Mouse (Mus musculus) forebrain, embryonic 13.5 days (tissue): ENCODE data around the gene Commd4. TPM values are rescaled to one million over a fixed set of nuclear protein-coding genes. Genes with fewer than 3 reads are reported as not detected.
A peak's percentile ranks its signal among the peaks of the same experiment; 100 is the strongest.

ENCODE experiments used
- ATAC-seq: fragments of 200-750 bp; cut with Nextera tagmentation; 2 replicates; pipeline ENCODE4 v1.8.0; 2017
- H3K27ac ChIP-seq: fragments of 300-500 bp; sonication (generic); 2 replicates; pipeline ENCODE4 v1.5.1; 2015; ENCODE audit warnings: inconsistent platforms, mild to moderate bottlenecking, moderate library complexity
- H3K27me3 ChIP-seq: fragments of 300-500 bp; sonication (generic); 2 replicates; pipeline ENCODE4 v1.6.1; 2015; ENCODE audit warnings: mild to moderate bottlenecking, inconsistent platforms
- H3K36me3 ChIP-seq: fragments of 300-500 bp; sonication (generic); 2 replicates; pipeline ENCODE4 v1.6.1; 2015; ENCODE audit warnings: mild to moderate bottlenecking, inconsistent platforms; ENCODE audit not compliant: poor library complexity, severe bottlenecking
- H3K4me1 ChIP-seq: fragments of 300-500 bp; sonication (generic); 2 replicates; pipeline ENCODE4 v1.6.1; 2015; ENCODE audit warnings: inconsistent platforms
- H3K4me2 ChIP-seq: fragments of 300-500 bp; sonication (generic); 2 replicates; pipeline ENCODE4 v1.6.1; 2015; ENCODE audit warnings: inconsistent platforms, mild to moderate bottlenecking, moderate library complexity
- H3K4me3 ChIP-seq: fragments of 300-500 bp; sonication (generic); 2 replicates; pipeline ENCODE4 v1.5.1; 2015; ENCODE audit warnings: mild to moderate bottlenecking, inconsistent platforms
- H3K9ac ChIP-seq: fragments of 300-500 bp; sonication (generic); 2 replicates; pipeline ENCODE4 v1.6.1; 2015; ENCODE audit warnings: mild to moderate bottlenecking, inconsistent platforms
- H3K9me3 ChIP-seq: fragments of 300-500 bp; sonication (generic); replicated peaks from 2 replicates; pipeline ENCODE4 v1.6.1; 2016; ENCODE audit warnings: inconsistent platforms
- WGBS: fragments of 180-500 bp; shearing (Covaris S2); methylation state at CpG from one replicate; pipeline ENCODE4 v1.1.7; 2015; 5-methylcytosine and 5-hydroxymethylcytosine counted together
- polyA plus RNA-seq: library from polyadenylated mRNA; unstranded; fragments of >200 nt; fragmentation: Nextera tagmentation; extraction: Ambion mirVana; gene quantifications from 2 replicates; pipeline ENCODE4 v1.2.1, GENCODE M21; 2015

The Commd4 gene
- polyA plus RNA-seq, 1 experiment from 2014 or later = 155 TPM

DNA sequence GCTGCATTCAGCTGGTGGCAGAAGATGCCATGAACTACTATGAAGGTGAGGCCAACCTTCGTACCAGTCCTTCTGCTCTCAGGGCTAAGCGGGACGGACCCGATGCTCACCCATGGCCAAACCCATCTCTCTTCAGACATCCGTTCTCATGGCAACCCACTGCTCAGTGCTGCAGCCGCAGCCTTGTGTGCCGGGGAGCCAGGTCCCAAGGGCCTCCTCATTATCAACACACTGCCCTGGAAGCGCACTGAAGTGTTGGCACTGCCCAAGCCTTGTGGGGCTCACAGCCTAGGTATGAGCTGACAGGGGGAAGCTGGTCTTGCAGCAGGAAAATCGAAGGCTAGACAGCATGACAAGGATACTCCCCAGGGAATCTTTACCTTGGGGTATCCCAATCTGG is 19.0 kb downstream of the Commd4 start:
- Histone ChIP-seq H3K9ac (no peak overlapping the region), H3K4me3 (no peak overlapping the region), H3K9me3 (no peaks in the 10 kb centered on the region), H3K4me1 (no peaks in the 10 kb centered on the region), H3K27me3 (no peaks in the 10 kb centered on the region), H3K27ac (no peak overlapping the region), H3K4me2 (no peak overlapping the region), H3K36me3 (peaks cover 87% of the 10 kb centered on the region)
- no peak for ATAC-seq
- 91% methylated on average over 9 of the region's 9 CpGs for WGBS

DNA sequence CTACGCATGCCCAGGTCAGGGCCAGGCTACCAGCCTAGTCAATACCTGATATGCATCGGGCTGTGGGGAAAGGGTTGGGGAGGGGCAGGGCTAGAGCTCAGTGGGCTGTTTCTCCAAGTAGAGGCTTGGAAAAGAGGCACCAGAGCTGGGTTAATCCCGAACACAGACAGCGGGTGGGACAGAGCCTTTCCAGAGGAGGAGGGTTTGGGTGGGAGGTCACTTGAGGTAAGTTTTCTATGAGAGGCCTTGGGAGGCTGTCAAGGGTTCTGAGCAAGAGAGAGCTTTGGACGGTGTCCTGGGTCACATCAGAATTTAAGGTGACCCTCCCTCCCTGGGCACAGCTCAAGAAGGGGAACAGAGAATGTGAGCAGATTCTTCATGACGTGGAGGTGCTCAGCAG is 19.6 kb downstream of the Commd4 start:
- Histone ChIP-seq H3K4me2 (no peak overlapping the region), H3K27ac (no peak overlapping the region), H3K36me3 (peaks cover 85% of the 10 kb centered on the region), H3K4me1 (no peaks in the 10 kb centered on the region), H3K9ac (no peak overlapping the region), H3K4me3 (no peak overlapping the region), H3K27me3 (no peaks in the 10 kb centered on the region), H3K9me3 (no peaks in the 10 kb centered on the region)
- WGBS = 88% methylated on average over 6 of the region's 6 CpGs
- no peak for ATAC-seq

DNA sequence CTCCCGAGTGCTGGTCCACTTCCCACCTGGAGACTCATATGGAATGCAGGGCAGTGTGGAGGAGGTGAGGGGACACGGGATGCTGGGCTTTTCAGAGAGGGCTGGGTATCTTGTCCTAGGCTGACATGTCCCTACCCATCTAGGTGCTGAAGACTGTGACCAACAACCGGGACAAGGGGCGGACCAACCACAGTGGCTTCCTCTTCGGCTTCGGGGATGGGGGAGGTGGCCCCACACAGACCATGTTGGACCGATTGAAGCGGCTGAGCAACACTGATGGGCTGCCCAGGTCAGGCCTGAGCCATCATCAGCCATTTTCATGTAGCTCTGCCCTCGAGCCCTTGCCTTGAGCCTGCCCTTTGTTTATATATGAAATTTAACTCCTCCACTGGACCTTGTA is 20.4 kb downstream of the Commd4 start:
- no peak for ATAC-seq
- Histone ChIP-seq H3K27me3 (no peaks in the 10 kb centered on the region), H3K27ac (no peak overlapping the region), H3K4me2 (no peak overlapping the region), H3K9me3 (no peaks in the 10 kb centered on the region), H3K9ac (no peak overlapping the region), H3K4me1 (no peaks in the 10 kb centered on the region), H3K4me3 (no peak overlapping the region), H3K36me3 (peaks cover 85% of the 10 kb centered on the region)
- 91% methylated on average over 9 of the region's 9 CpGs for WGBS

DNA sequence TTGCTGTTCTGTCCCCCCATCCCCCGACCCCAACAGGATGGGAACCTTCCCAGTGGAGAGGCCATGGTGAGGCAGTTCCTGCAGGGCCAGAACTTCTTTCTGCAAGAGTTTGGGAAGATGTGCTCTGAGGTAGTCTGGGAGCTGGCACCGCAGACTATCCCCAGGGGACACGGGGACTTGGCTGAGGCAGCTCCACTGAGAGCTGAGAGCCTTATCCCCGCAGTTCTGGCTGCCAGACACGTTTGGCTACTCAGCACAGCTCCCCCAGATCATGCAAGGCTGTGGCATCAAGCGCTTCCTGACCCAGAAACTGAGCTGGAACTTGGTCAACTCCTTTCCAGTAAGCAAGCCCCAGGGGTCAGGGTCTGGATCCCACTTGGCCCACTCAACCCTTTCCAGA is 20.9 kb downstream of the Commd4 start:
- H3K4me2 ChIP-seq = no peak overlapping the region
- H3K36me3 ChIP-seq = peaks cover 82% of the 10 kb centered on the region
- ATAC-seq = no peak
- no peak overlapping the region for H3K4me3 ChIP-seq
- no peak overlapping the region for H3K27ac ChIP-seq
- no peak overlapping the region for H3K9ac ChIP-seq
- no peaks in the 10 kb centered on the region for H3K4me1 ChIP-seq
- no peaks in the 10 kb centered on the region for H3K27me3 ChIP-seq
- WGBS = 92% methylated on average over 6 of the region's 6 CpGs
- H3K9me3 ChIP-seq = no peaks in the 10 kb centered on the region

DNA sequence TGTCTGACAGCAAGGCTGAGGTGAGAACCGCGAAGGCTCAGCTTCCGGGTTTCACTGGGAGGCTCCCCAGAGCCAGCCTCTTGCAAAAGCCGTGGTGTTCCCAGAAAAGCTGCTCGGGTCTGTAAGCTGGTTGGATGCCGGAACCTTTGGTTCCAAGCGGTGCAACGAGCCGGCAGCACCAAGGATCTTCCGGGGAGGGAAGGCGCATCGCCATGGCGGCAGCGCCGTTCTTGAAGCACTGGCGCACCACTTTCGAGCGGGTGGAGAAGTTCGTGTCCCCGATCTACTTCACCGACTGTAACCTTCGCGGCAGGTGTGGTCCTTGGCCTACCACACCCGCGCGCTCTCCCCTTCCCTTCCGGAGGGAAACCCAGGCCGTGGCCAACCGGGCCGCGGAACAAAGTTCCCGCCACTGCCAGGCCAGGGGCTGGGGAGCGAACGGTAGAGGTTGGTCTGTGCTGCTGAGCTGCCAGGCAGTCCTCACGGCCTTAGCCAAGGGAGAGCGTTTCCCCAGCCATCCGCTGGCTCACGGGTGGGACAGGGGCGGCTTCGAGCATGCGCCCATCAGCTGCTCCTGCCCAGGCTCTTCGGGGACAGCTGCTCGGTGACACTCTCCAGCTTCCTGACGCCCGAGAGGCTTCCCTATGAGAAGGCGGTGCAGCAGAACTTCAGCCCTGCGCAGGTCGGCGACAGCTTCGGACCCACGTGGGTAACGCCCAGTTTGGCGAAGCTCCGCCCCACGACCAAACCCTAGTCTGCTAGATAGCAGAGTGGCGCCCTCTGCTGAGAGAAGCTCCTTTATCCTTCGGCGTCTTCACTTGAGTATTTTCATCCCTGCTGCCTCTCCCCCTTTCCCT is 27.3 kb downstream of the Commd4 start, which contains the start of gene Man2c1:
TSS of gene Man2c1 (plus strand) at position 114 of the 857 bp plus-strand sequence.
- Histone ChIP-seq H3K27me3 (no peaks in the 10 kb centered on the region), H3K27ac (peak within 1 kb of the TSS; percentile 94), H3K4me3 (peak within 1 kb of the TSS; percentile 74), H3K9me3 (no peaks in the 10 kb centered on the region), H3K36me3 (peaks cover 50% of the 10 kb centered on the region), H3K9ac (peak within 1 kb of the TSS; percentile 73), H3K4me1 (peaks cover 16% of the 10 kb centered on the region), H3K4me2 (peak within 1 kb of the TSS; percentile 91)
- under 1% methylated on average over 58 of the region's 58 CpGs for WGBS
- peak; percentile 93 for ATAC-seq

DNA sequence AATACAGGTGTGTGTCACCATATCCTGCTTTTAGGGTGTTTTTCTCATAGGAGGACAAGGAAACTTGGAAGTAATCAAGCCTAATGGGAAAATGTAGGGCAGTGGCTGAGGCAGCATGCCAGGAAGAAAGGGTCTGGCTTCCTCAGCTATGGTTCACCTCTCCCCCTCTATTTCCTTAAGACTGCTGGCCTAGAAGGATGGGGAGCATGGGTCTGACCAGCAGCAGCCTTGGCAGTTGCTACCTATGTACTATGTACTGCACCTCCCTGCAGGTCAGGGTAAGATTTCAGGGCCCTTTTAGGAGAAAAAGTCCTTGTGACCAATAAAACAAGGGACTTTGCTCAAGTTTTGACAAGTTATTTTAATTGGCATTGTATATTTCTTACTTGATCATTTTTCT is 28.5 kb downstream of the Commd4 start:
- H3K9me3 ChIP-seq = no peaks in the 10 kb centered on the region
- no peaks in the 10 kb centered on the region for H3K27me3 ChIP-seq
- ATAC-seq = no peak
- H3K4me3 ChIP-seq = peak overlapping the region; percentile 74; the same call in 1 of the 2 replicates
- peaks cover 48% of the 10 kb centered on the region for H3K36me3 ChIP-seq
- H3K27ac ChIP-seq = no peak overlapping the region
- H3K4me2 ChIP-seq = peak overlapping the region; percentile 91
- peaks cover 16% of the 10 kb centered on the region for H3K4me1 ChIP-seq
- H3K9ac ChIP-seq = peak overlapping the region; percentile 73; the same call in 1 of the 2 replicates

DNA sequence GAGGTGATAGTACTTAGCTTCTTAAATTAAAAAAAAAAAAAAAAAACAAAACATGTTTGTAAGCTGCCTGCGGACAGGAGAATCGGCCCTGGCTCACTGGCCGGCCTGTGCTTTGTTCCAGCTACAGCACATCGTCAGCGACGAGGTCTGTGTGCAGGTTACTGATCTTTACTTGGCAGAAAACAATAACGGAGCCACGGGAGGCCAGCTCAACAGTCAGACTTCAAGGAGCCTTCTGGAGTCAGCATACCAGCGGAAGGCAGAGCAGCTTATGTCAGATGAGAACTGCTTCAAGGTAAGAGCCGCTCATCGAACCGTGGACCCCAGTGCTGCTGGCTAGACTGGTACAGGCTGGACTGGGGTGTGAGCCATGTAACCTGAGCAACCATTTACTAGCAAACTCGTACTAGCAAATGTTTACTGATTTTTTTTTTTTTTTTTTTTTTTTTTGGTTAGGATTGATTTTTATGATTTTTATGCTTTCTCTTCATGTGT is 40.8 kb downstream of the Commd4 start:
- Histone ChIP-seq H3K4me1 (no peaks in the 10 kb centered on the region), H3K9me3 (no peaks in the 10 kb centered on the region), H3K36me3 (peaks cover 92% of the 10 kb centered on the region), H3K4me3 (no peak overlapping the region), H3K27me3 (no peaks in the 10 kb centered on the region), H3K27ac (no peak overlapping the region), H3K4me2 (no peak overlapping the region), H3K9ac (no peak overlapping the region)
- ATAC-seq = no peak
- WGBS = 86% methylated on average over 13 of the region's 13 CpGs

Other genes starting within 250 kb of the Commd4 start
- gene Snx33, start 230.0 kb downstream of the Commd4 start, polyA plus RNA-seq = 2.6 TPM in 2 replicates
- gene Imp3, start 220.9 kb downstream of the Commd4 start, polyA plus RNA-seq = 86.6 and 89.0 TPM in 2 replicates
- 30.0 and 33.7 TPM in 2 replicates for gene Snupn, start 207.5 kb downstream of the Commd4 start, polyA plus RNA-seq
- gene Ptpn9, start 163.4 kb downstream of the Commd4 start, polyA plus RNA-seq = 20.0 and 20.7 TPM in 2 replicates
- gene Sin3a, start 86.3 kb downstream of the Commd4 start, polyA plus RNA-seq = 33.8 and 43.9 TPM in 2 replicates
- gene Man2c1, start 27.6 kb downstream of the Commd4 start, polyA plus RNA-seq = 51.6 and 54.3 TPM in 2 replicates
- gene Neil1, start 10.0 kb downstream of the Commd4 start, polyA plus RNA-seq = 6.5 and 8.2 TPM in 2 replicates
- not detected in 2 replicates for gene Trcg1, start 78.2 kb upstream of the Commd4 start, polyA plus RNA-seq
- 5.8 and 8.0 TPM in 2 replicates for gene 1700017B05Rik, start 104.3 kb upstream of the Commd4 start, polyA plus RNA-seq